Mouse (Mus musculus) urinary bladder, adult 2 months (tissue): ENCODE measurements around the gene Ndnf. TPM values are rescaled to one million over a fixed set of nuclear protein-coding genes. Genes with fewer than 3 reads are reported as not detected.
A peak's percentile ranks its signal among the peaks of the same experiment; 100 is the strongest.

ENCODE experiments used
- DNase-seq: peaks from one replicate; pipeline ENCODE4 v3.0.0; 2022; ENCODE audit warnings: low spot score
- polyA plus RNA-seq: library from polyadenylated mRNA; depleted of rRNA; stranded (reverse); fragments of >200 nt; gene quantifications from 2 replicates; pipeline ENCODE4 v1.2.3, GENCODE M21; 2012; rRNA removed

The Ndnf gene
- 1.5 and 1.6 TPM in 2 replicates for polyA plus RNA-seq

GRCm38 (mm10) chr6:65671451-65671850, at the start of gene Ndnf:
TSS of gene Ndnf (plus strand) at chr6:65671590.
- DNase-seq, result peak; percentile 55

- no peak for DNase-seq
Measured at GRCm38 (mm10) chr6:65623016-65623715, 48.2 kb upstream of the Ndnf start.

- DNase-seq, result no peak
Measured at GRCm38 (mm10) chr6:65630578-65630977, 40.8 kb upstream of the Ndnf start.

- no peak for DNase-seq
Measured at GRCm38 (mm10) chr6:65632184-65632583, 39.2 kb upstream of the Ndnf start.

GRCm38 (mm10) chr6:65642431-65642830, 29.0 kb upstream of the Ndnf start:
- no peak for DNase-seq

- DNase-seq, result no peak
Measured at GRCm38 (mm10) chr6:65644110-65644509, 27.3 kb upstream of the Ndnf start.

- no peak for DNase-seq
Measured at GRCm38 (mm10) chr6:65646408-65646807, 25.0 kb upstream of the Ndnf start.

- no peak for DNase-seq
Measured at GRCm38 (mm10) chr6:65647731-65648130, 23.7 kb upstream of the Ndnf start.

- no peak for DNase-seq
Measured at GRCm38 (mm10) chr6:65651376-65651775, 20.0 kb upstream of the Ndnf start.

GRCm38 (mm10) chr6:65661272-65661671, 10.1 kb upstream of the Ndnf start:
- no peak for DNase-seq

GRCm38 (mm10) chr6:65662050-65662449, 9.3 kb upstream of the Ndnf start:
- no peak for DNase-seq

- DNase-seq, result no peak
Measured at GRCm38 (mm10) chr6:65663990-65664389, 7.4 kb upstream of the Ndnf start.

- no peak for DNase-seq
Measured at GRCm38 (mm10) chr6:65666295-65666694, 5.1 kb upstream of the Ndnf start.

GRCm38 (mm10) chr6:65669971-65670370, 1.4 kb upstream of the Ndnf start:
- DNase-seq, result no peak

GRCm38 (mm10) chr6:65670981-65671411, 394 bp upstream of the Ndnf start:
- DNase-seq, result no peak

- DNase-seq, result peak; percentile 28
Measured at GRCm38 (mm10) chr6:65672131-65673031, 991 bp downstream of the Ndnf start.

GRCm38 (mm10) chr6:65693938-65694337, 22.5 kb downstream of the Ndnf start:
- DNase-seq, result no peak

- DNase-seq, result no peak
Measured at GRCm38 (mm10) chr6:65720676-65721075, 49.3 kb downstream of the Ndnf start.

GRCm38 (mm10) chr6:65725677-65726076, 54.3 kb downstream of the Ndnf start:
- DNase-seq, result no peak

GRCm38 (mm10) chr6:65728261-65728660, 56.9 kb downstream of the Ndnf start:
- DNase-seq, result no peak

- no peak for DNase-seq
Measured at GRCm38 (mm10) chr6:65739442-65739841, 68.1 kb downstream of the Ndnf start.

- DNase-seq, result no peak
Measured at GRCm38 (mm10) chr6:65743144-65743870, 71.9 kb downstream of the Ndnf start.
